Mouse (Mus musculus) liver, adult 2 months (tissue): ENCODE measurements around the gene Plpp2.

Source experiments
- CTCF ChIP-seq: fragments of 200-500 bp; IDR thresholded peaks from 2 replicates; pipeline ENCODE4 v1.5.1; 2011; ENCODE audit warnings: low read depth, low read length, control low read depth
- POLR2A ChIP-seq: fragments of 200-500 bp; IDR thresholded peaks from 2 replicates; pipeline ENCODE4 v1.6.1; 2011; ENCODE audit warnings: low read length, control low read depth; ENCODE audit not compliant: insufficient read depth; ENCODE audit errors: extremely low read depth

GRCm38 (mm10) chr10:79532678-79533077 lies 918 bp downstream of the Plpp2 start:
- TF ChIP-seq CTCF: no peak
- TF ChIP-seq POLR2A: no peak
